Mouse (Mus musculus) intestine, embryonic 14.5 days (tissue): Measurements from ENCODE around the gene Olfr32. TPM values are rescaled to one million over a fixed set of nuclear protein-coding genes. Genes with fewer than 3 reads are reported as not detected.
"Not testable (repeated sequence)": the region's sequence is repeated elsewhere in the genome, so short reads cannot be mapped to it uniquely, and the experiment has no call there.

ENCODE experiments used
- ATAC-seq: fragments of 200-750 bp; cut with Nextera tagmentation; replicated peaks from 2 replicates; pipeline ENCODE4 v1.8.0; 2017; ENCODE audit warnings: low read depth, moderate number of reproducible peaks, moderate TSS enrichment, moderate library complexity; ENCODE audit not compliant: low FRiP score, low TSS enrichment
- DNase-seq: peaks from one replicate; pipeline ENCODE4 v3.0.0-alpha.2; 2018; ENCODE audit warnings: low spot score
- H3K27ac ChIP-seq: fragments of 300-500 bp; sonication (generic); 2 replicates; pipeline ENCODE4 v1.5.1; 2014; ENCODE audit warnings: low read depth, mild to moderate bottlenecking, control low read depth
- H3K27me3 ChIP-seq: fragments of 300-500 bp; sonication (generic); replicated peaks from 2 replicates; pipeline ENCODE4 v1.6.1; 2014; ENCODE audit warnings: low read length, control low read depth; ENCODE audit not compliant: control insufficient read depth, insufficient read depth
- H3K36me3 ChIP-seq: fragments of 300-500 bp; sonication (generic); 2 replicates; pipeline ENCODE4 v1.6.1; 2014; ENCODE audit warnings: low read length, control low read depth; ENCODE audit not compliant: control insufficient read depth, insufficient read depth
- H3K4me1 ChIP-seq: fragments of 300-500 bp; sonication (generic); replicated peaks from 2 replicates; pipeline ENCODE4 v1.6.1; 2014; ENCODE audit warnings: low read length, control low read depth, mixed read lengths; ENCODE audit not compliant: control insufficient read depth, insufficient read depth
- H3K4me2 ChIP-seq: fragments of 300-500 bp; sonication (generic); 2 replicates; pipeline ENCODE4 v1.6.1; 2014; ENCODE audit warnings: low read length
- H3K4me3 ChIP-seq: fragments of 300-500 bp; sonication (generic); 2 replicates; pipeline ENCODE4 v1.5.1; 2014; ENCODE audit warnings: low read depth, low read length, control low read depth, mixed read lengths
- H3K9ac ChIP-seq: fragments of 300-500 bp; sonication (generic); 2 replicates; pipeline ENCODE4 v1.6.1; 2014; ENCODE audit warnings: mild to moderate bottlenecking, low read length
- H3K9me3 ChIP-seq: fragments of 300-500 bp; sonication (generic); 2 replicates; pipeline ENCODE4 v1.6.1; 2016; ENCODE audit warnings: low read length, control low read depth; ENCODE audit not compliant: control insufficient read depth
- WGBS: fragments of 180-500 bp; shearing (Covaris S2); extraction: QIAGEN DNeasy Blood & Tissue Kit; methylation state at CpG from one replicate; pipeline ENCODE4 v1.1.7; 2014; 5-methylcytosine and 5-hydroxymethylcytosine counted together
- polyA plus RNA-seq: library from polyadenylated mRNA; unstranded; fragments of >200 nt; fragmentation: Nextera tagmentation; extraction: Ambion mirVana; gene quantifications from 2 replicates; pipeline ENCODE4 v1.2.1, GENCODE M21; 2014

Olfr32 gene
- polyA plus RNA-seq, result not detected in 2 replicates

DNA sequence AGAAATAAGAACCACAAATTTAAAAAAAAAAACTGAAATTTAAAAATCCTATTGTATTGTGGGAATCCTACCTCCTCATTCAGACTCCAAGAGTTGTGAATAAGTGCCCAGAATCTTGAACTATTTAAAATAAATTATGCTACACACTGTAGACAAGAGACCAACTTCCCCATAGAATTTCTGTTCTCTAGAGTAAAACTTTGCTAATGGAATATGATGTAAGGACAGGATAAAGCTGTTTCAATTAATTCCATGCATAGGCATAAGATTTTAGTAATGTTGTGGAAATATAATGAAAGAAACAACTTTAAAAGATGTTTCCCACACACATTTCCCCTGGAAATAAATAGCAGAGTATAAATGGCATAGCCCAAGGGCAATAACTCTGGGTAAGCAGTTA, at the start of gene Olfr32:
Olfr32 (minus strand) TSS at position 101 of the 400 bp plus-strand sequence.
- ATAC-seq (no peak), DNase-seq (no peak)
- H3K4me2 ChIP-seq, result no peak within 1 kb of the TSS
- H3K27ac ChIP-seq, result no peak within 1 kb of the TSS
- no peaks in the 10 kb centered on the region for H3K4me1 ChIP-seq
- no peaks in the 10 kb centered on the region for H3K9me3 ChIP-seq
- no peak within 1 kb of the TSS for H3K4me3 ChIP-seq
- no peak within 1 kb of the TSS for H3K9ac ChIP-seq
- no peaks in the 10 kb centered on the region for H3K27me3 ChIP-seq
- no peaks in the 10 kb centered on the region for H3K36me3 ChIP-seq

DNA sequence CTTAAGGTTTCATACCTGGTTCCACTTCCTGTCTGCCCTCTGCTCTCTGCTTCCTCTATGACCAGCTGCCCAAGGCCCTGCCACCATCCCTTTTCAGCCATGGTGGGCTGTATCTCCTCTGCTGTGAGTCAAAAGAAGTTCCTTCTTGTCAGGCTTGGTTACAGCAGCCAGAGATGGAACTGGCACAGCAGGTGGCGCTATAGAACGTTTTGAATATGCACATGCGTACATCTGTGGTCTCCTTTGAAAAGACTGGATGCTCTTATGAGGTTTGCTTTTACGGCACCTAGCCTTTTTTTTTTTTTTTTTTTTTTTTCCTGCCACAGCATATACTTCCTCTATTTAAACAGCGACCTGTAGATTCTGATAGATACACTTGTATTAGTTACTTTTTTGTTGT, 45.0 kb upstream of the Olfr32 start:
- H3K27me3 ChIP-seq, H3K27ac ChIP-seq, H3K9me3 ChIP-seq, DNase-seq, H3K9ac ChIP-seq, ATAC-seq, H3K4me1 ChIP-seq, H3K4me3 ChIP-seq, H3K4me2 ChIP-seq, H3K36me3 ChIP-seq: not testable (repeated sequence)
- WGBS, result no CpG with 5 or more reads among the region's 5 CpGs

DNA sequence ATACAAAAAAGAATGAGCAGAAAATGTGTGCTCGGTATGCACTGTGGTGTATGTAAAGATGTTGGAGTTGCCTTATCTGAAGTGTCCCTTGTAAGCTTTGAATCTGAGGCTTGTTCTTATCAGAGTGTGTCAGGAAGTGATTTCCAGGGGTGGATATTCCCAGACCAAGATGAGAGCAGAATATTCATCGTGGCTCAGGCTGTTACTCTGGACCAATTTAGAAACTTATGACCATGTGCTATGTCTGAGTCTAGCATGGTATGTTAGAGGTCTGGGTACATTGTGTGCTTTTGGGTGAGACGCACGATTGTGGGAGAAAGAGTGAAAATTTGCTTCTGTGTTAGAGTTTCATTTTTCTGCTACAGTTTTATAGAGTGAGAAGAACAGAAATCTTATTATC, 44.0 kb upstream of the Olfr32 start:
- not testable (repeated sequence) for H3K9ac ChIP-seq, H3K4me1 ChIP-seq, H3K4me2 ChIP-seq, H3K9me3 ChIP-seq, ATAC-seq, H3K27ac ChIP-seq, H3K36me3 ChIP-seq, H3K4me3 ChIP-seq, H3K27me3 ChIP-seq, DNase-seq
- WGBS, result no CpG with 5 or more reads among the region's 4 CpGs

DNA sequence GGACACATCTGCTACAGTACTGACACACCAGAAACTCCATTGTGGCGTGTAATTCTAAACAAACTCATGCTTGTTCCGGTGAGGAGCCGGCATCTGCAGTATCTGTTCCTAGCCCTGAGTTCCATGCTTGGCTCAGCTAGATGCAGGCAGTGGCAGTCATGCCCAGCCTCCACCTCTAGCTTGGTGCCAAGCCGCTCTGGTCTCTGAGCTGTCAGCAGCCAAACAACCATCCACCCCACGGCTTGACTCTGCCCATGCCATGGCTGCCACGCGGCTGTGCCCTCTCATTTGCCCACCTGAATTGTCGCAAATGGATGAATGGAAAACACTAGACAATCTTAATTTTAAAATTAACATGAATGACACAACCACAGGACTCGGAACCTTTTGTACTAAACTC, 11.8 kb upstream of the Olfr32 start:
- DNase-seq (no peak), ATAC-seq (no peak)
- Histone ChIP-seq H3K4me3 (no peak overlapping the region), H3K9ac (no peak overlapping the region), H3K27me3 (no peaks in the 10 kb centered on the region), H3K9me3 (no peaks in the 10 kb centered on the region), H3K4me2 (no peak overlapping the region), H3K4me1 (no peaks in the 10 kb centered on the region), H3K27ac (no peak overlapping the region), H3K36me3 (no peaks in the 10 kb centered on the region)
- WGBS, result 91% methylated on average over 9 of the region's 9 CpGs

DNA sequence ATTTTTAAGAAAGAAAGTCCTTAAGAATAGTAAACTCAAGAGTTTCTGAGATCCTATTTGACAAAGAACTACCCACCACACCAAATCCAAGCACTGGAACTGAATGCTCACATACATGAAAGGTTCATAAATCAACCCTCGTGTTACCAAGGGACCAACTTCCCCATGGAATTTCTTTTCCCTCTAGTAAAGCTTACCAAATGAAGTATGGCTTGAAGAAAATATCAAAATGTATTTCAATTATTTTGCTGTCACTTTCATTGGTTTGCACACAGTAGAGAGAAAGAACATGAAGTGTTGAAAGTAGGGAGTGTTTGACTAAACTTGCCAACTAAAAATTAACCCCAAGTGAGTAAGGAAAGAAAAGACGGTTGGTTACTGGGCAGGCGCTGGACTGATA, 10.9 kb upstream of the Olfr32 start, which contains the start of gene Olfr1270:
Olfr1270 (minus strand) TSS at position 101 of the 400 bp plus-strand sequence.
- H3K9me3 ChIP-seq, result no peaks in the 10 kb centered on the region
- H3K4me3 ChIP-seq, result no peak within 1 kb of the TSS
- H3K9ac ChIP-seq, result no peak within 1 kb of the TSS
- H3K36me3 ChIP-seq, result no peaks in the 10 kb centered on the region
- ATAC-seq, result no peak
- no peaks in the 10 kb centered on the region for H3K4me1 ChIP-seq
- H3K27me3 ChIP-seq, result no peaks in the 10 kb centered on the region
- no peak within 1 kb of the TSS for H3K4me2 ChIP-seq
- WGBS, result 85% methylated on average over 3 of the region's 3 CpGs
- DNase-seq, result no peak
- no peak within 1 kb of the TSS for H3K27ac ChIP-seq

DNA sequence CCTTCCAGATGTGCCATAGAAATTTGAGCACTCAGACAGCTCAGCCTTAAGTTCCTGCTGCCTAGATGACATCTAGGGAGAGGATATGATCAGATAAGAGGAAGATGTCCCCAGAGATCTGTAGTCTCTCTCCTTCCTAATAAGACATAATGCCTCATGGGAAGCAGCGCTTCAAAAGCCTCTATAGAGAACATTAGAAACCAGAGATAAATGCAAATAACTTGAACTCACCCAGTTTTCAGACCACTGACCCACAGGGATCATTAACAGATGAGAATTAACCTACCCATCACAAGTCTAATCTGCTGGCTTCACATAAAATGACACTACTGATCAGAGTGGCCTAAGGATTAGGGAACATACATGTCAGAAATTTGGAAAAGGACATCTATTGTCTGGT, 20.8 kb downstream of the Olfr32 start, which contains the start of gene Olfr1269:
Olfr1269 (minus strand) TSS at position 101 of the 400 bp plus-strand sequence.
- Histone ChIP-seq H3K9me3 (no peaks in the 10 kb centered on the region), H3K9ac (no peak within 1 kb of the TSS), H3K27me3 (no peaks in the 10 kb centered on the region), H3K4me3 (no peak within 1 kb of the TSS), H3K36me3 (no peaks in the 10 kb centered on the region), H3K4me1 (no peaks in the 10 kb centered on the region), H3K27ac (no peak within 1 kb of the TSS), H3K4me2 (no peak within 1 kb of the TSS)
- 88% methylated on average over 1 of the region's 1 CpGs for WGBS
- DNase-seq (no peak), ATAC-seq (no peak)

Other genes with a start within 250 kb of the Olfr32 start
- gene Olfr1258, start 215.0 kb downstream of the Olfr32 start, polyA plus RNA-seq, result not detected in 2 replicates
- not detected in 2 replicates for gene Olfr1259, start 193.6 kb downstream of the Olfr32 start, polyA plus RNA-seq
- not detected in 2 replicates for gene Olfr1260, start 168.0 kb downstream of the Olfr32 start, polyA plus RNA-seq
- not detected in 2 replicates for gene Olfr1261, start 151.1 kb downstream of the Olfr32 start, polyA plus RNA-seq
- gene Olfr1262, start 142.2 kb downstream of the Olfr32 start, polyA plus RNA-seq, result not detected in 2 replicates
- not detected in 2 replicates for gene Olfr1263, start 130.2 kb downstream of the Olfr32 start, polyA plus RNA-seq
- gene Olfr1264, start 116.7 kb downstream of the Olfr32 start, polyA plus RNA-seq, result not detected in 2 replicates
- not detected in 2 replicates for gene Olfr1265, start 107.0 kb downstream of the Olfr32 start, polyA plus RNA-seq
- gene Olfr140, start 78.7 kb downstream of the Olfr32 start, polyA plus RNA-seq, result not detected in 2 replicates
- gene Olfr1269, start 20.9 kb downstream of the Olfr32 start, polyA plus RNA-seq, result not detected in 2 replicates
- not detected in 2 replicates for gene Olfr1270, start 10.8 kb upstream of the Olfr32 start, polyA plus RNA-seq
- not detected in 2 replicates for gene Olfr1506, start 82.2 kb upstream of the Olfr32 start, polyA plus RNA-seq
- not detected in 2 replicates for gene Olfr142, start 115.3 kb upstream of the Olfr32 start, polyA plus RNA-seq
- not detected in 2 replicates for gene Olfr1271, start 128.7 kb upstream of the Olfr32 start, polyA plus RNA-seq
- not detected in 2 replicates for gene Olfr1272, start 150.5 kb upstream of the Olfr32 start, polyA plus RNA-seq
- not detected in 2 replicates for gene Gm13769, start 179.9 kb upstream of the Olfr32 start, polyA plus RNA-seq